Mouse (Mus musculus): ENCODE measurements around the gene Nepn. TPM values are rescaled to one million over a fixed set of nuclear protein-coding genes. Genes with fewer than 3 reads are reported as not detected.

Gene Nepn
- polyA plus RNA-seq, 1 experiment from 2014 or later, result not detected

DNA sequence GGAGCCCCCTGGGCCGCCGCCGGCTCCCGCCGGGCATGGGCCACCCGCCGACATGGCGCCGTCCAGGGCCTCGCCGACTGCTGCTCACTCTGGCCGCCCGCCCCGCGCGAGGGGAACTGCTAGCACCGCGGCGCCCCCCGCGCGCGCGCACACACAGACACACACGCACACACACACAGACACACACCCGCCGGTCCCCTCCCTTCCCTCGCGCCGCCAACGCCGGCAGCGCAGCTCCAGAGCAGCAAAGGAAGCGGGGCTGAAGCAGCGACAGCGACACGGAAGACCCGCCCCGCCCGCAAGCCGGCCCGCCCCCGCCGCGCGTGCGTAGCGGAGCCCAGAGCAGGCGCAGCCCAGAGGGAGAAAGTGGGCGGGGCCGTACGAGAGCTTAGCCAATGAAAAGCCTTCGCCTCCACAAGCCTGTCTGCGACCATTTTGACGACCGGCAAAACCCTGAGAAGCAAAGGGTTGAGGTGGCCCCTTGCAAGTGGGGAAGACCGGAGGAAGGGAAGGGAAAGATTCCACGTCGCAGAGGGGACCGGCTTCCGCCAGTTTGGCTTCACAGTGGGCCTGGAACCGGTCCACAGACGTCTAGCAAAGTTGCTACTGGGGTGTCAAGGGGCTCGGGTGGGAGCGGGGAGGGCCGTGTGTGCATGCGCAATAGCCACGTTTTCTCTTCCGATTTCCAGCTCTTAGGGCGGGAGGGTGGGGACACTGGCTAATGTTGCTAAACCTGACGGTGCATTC, 6.8 kb upstream of the Nepn start, which contains the start of gene Gopc:
TSS of gene Gopc (minus strand) at position 280 of the 747 bp plus-strand sequence.
- H3K4me1 ChIP-seq, result peaks cover 5% of the 10 kb centered on the region; the same call in 1 of the 2 replicates
- under 1% methylated on average over 60 of the region's 71 CpGs for WGBS
- no peaks in the 10 kb centered on the region for H3K27me3 ChIP-seq

GRCm38 (mm10) chr10:52383022-52383421, 5.8 kb upstream of the Nepn start:
- Histone ChIP-seq H3K9me3 (no peaks in the 10 kb centered on the region), H3K4me3 (peak overlapping the region; percentile 85), H3K36me3 (no peaks in the 10 kb centered on the region), H3K27me3 (no peaks in the 10 kb centered on the region), H3K27ac (0 out of 2 replicates have a peak overlapping the region, but pooled peaks have one; percentile 97), H3K4me2 (peak overlapping the region; percentile 76), H3K9ac (peak overlapping the region; percentile 90; the same call in 1 of the 2 replicates), H3K4me1 (peaks cover 5% of the 10 kb centered on the region; the same call in 1 of the 2 replicates)
- no peak for ATAC-seq (ENCODE audit: insufficient number of reproducible peaks, insufficient read depth, low FRiP score, low TSS enrichment, low read depth)
- 71% methylated on average over 6 of the region's 6 CpGs for WGBS

More for the DNA sequence above, 6.8 kb upstream of the Nepn start, which contains the start of gene Gopc:
- ATAC-seq (ENCODE audit: insufficient number of reproducible peaks, insufficient read depth, low FRiP score, low TSS enrichment, low read depth), result peak; percentile 99
- peak within 1 kb of the TSS; percentile 97 for H3K27ac ChIP-seq
- peak within 1 kb of the TSS; percentile 90 for H3K9ac ChIP-seq
- peak within 1 kb of the TSS; percentile 85 for H3K4me3 ChIP-seq
- H3K36me3 ChIP-seq, result no peaks in the 10 kb centered on the region
- H3K9me3 ChIP-seq, result no peaks in the 10 kb centered on the region
- peak within 1 kb of the TSS; percentile 76 for H3K4me2 ChIP-seq

- Histone ChIP-seq H3K9me3 (no peaks in the 10 kb centered on the region), H3K27ac (no peak overlapping the region), H3K4me1 (peaks cover 5% of the 10 kb centered on the region; the same call in 1 of the 2 replicates), H3K27me3 (no peaks in the 10 kb centered on the region), H3K4me2 (no peak overlapping the region), H3K4me3 (no peak overlapping the region), H3K9ac (no peak overlapping the region), H3K36me3 (no peaks in the 10 kb centered on the region)
- 95% methylated on average over 1 of the region's 1 CpGs for WGBS
- ATAC-seq (ENCODE audit: insufficient number of reproducible peaks, insufficient read depth, low FRiP score, low TSS enrichment, low read depth), result no peak
These were observed 5.2 kb upstream of the Nepn start for GRCm38 (mm10) chr10:52383522-52383921.

GRCm38 (mm10) chr10:52384823-52385610, 3.8 kb upstream of the Nepn start:
- H3K9ac ChIP-seq, result no peak overlapping the region
- H3K4me1 ChIP-seq, result peaks cover 17% of the 10 kb centered on the region
- H3K27ac ChIP-seq, result no peak overlapping the region
- no peaks in the 10 kb centered on the region for H3K9me3 ChIP-seq
- ATAC-seq (ENCODE audit: insufficient number of reproducible peaks, insufficient read depth, low FRiP score, low TSS enrichment, low read depth), result no peak
- H3K4me2 ChIP-seq, result no peak overlapping the region
- 49% methylated on average over 8 of the region's 8 CpGs for WGBS
- no peaks in the 10 kb centered on the region for H3K36me3 ChIP-seq
- H3K27me3 ChIP-seq, result no peaks in the 10 kb centered on the region
- H3K4me3 ChIP-seq, result no peak overlapping the region

GRCm38 (mm10) chr10:52387192-52387591, 1.6 kb upstream of the Nepn start:
- H3K4me1 ChIP-seq, result peaks cover 17% of the 10 kb centered on the region
- ATAC-seq (ENCODE audit: insufficient number of reproducible peaks, insufficient read depth, low FRiP score, low TSS enrichment, low read depth), result no peak

GRCm38 (mm10) chr10:52389438-52389837, 666 bp downstream of the Nepn start:
- Histone ChIP-seq H3K9ac (no peak overlapping the region), H3K9me3 (no peaks in the 10 kb centered on the region), H3K36me3 (no peaks in the 10 kb centered on the region), H3K27ac (no peak overlapping the region), H3K4me3 (no peak overlapping the region), H3K4me2 (no peak overlapping the region), H3K4me1 (peaks cover 12% of the 10 kb centered on the region), H3K27me3 (no peaks in the 10 kb centered on the region)
- ATAC-seq (ENCODE audit: insufficient number of reproducible peaks, insufficient read depth, low FRiP score, low TSS enrichment, low read depth), result no peak
- WGBS, result 30% methylated on average over 3 of the region's 3 CpGs

More at GRCm38 (mm10) chr10:52387192-52387591, 1.6 kb upstream of the Nepn start:
- Histone ChIP-seq H3K9ac (no peak overlapping the region), H3K36me3 (no peaks in the 10 kb centered on the region), H3K27me3 (no peaks in the 10 kb centered on the region), H3K27ac (no peak overlapping the region), H3K9me3 (no peaks in the 10 kb centered on the region), H3K4me3 (no peak overlapping the region), H3K4me2 (no peak overlapping the region)
- 79% methylated on average over 4 of the region's 4 CpGs for WGBS

DNA sequence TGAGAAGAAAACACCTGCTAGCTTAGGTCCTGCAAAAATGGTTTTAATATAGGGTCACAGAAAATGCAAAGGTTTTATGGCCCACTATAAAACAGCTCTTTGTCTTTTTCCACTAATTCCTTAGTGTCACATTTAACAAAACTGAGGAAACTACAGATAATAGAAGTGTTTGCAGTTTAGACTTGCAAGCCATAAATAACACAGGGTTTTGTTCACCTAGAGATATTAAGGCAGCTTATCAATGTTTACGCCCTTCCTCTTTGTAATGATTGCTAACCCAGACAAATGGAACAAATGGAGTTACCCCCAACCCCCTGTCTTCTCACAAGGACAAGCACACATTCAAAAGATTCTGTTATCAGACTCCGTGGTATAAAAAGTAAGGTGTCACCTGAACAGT, 2.4 kb downstream of the Nepn start:
- 88% methylated on average over 2 of the region's 2 CpGs for WGBS
- Histone ChIP-seq H3K27ac (no peak overlapping the region), H3K27me3 (no peaks in the 10 kb centered on the region), H3K9me3 (no peaks in the 10 kb centered on the region), H3K36me3 (no peaks in the 10 kb centered on the region), H3K9ac (no peak overlapping the region), H3K4me3 (no peak overlapping the region), H3K4me1 (peaks cover 12% of the 10 kb centered on the region), H3K4me2 (no peak overlapping the region)
- no peak for ATAC-seq (ENCODE audit: insufficient number of reproducible peaks, insufficient read depth, low FRiP score, low TSS enrichment, low read depth)

DNA sequence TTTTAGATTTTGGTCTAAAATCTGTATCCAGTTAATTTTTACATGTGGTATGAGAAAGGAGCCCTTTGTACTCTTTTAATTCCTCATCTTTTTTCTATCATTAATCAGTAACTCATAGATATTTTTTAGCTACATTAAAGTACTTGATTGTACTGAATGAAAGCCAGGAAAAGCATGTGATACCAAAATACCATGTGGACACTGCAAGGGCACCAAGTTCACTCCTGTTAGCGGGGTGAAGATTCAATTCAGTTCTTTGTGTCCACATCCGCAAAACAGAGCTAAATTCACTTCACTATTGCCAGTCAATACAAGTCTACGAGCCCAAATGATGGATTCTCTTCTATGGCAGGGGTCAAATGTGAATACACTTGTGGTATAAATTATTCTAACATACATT, 7.9 kb downstream of the Nepn start:
- H3K36me3 ChIP-seq, result no peaks in the 10 kb centered on the region
- no peak overlapping the region for H3K4me2 ChIP-seq
- H3K4me1 ChIP-seq, result 0 out of 2 replicates have a peak, but pooled peaks cover 4% of the 10 kb centered on the region
- ATAC-seq (ENCODE audit: insufficient number of reproducible peaks, insufficient read depth, low FRiP score, low TSS enrichment, low read depth), result no peak
- no peaks in the 10 kb centered on the region for H3K9me3 ChIP-seq
- no peaks in the 10 kb centered on the region for H3K27me3 ChIP-seq
- WGBS, result 89% methylated on average over 3 of the region's 3 CpGs
- no peak overlapping the region for H3K4me3 ChIP-seq
- H3K9ac ChIP-seq, result no peak overlapping the region
- H3K27ac ChIP-seq, result no peak overlapping the region

DNA sequence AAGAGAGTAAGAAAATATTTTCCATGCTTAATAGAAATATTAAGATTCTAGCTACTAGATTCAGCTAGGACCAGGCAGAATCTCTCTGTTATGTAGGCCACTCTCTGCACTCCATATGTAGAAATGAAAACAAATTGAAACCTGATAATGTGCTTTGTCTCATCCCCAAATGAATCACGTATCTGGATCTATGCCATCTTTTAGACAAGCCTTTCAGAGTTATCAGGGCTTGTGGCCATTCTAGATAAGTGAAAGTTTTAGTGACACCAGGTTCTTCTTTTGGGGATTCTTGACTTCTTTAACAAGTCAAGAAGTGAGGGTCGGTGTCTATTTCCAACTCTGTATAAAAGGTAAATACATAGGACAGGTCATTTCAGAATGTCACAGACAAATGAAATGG, 9.9 kb downstream of the Nepn start:
- WGBS, result 74% methylated on average over 2 of the region's 2 CpGs
- no peak overlapping the region for H3K4me2 ChIP-seq
- 0 out of 2 replicates have a peak, but pooled peaks cover 4% of the 10 kb centered on the region for H3K4me1 ChIP-seq
- no peaks in the 10 kb centered on the region for H3K27me3 ChIP-seq
- no peaks in the 10 kb centered on the region for H3K9me3 ChIP-seq
- no peak overlapping the region for H3K27ac ChIP-seq
- ATAC-seq (ENCODE audit: insufficient number of reproducible peaks, insufficient read depth, low FRiP score, low TSS enrichment, low read depth), result no peak
- no peaks in the 10 kb centered on the region for H3K36me3 ChIP-seq
- H3K9ac ChIP-seq, result no peak overlapping the region
- H3K4me3 ChIP-seq, result no peak overlapping the region

DNA sequence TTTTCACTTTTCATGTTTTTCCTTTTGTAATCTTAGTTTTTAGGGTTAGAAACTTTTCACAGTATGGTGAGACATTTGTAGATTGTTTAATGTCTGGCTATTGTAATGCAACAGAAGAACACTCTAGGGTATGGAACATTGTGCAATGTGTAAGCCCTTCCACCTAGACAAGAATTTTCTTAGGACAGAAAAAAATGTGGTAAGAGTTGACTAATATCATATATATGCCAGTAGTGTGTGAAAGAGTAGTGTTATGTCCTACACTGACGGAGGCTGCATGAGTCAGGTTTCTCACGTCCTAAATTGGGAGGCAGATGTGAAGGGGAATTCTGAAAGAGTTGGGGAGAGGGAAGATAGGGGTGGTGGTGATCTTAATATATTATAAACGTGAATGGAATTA, 10.9 kb downstream of the Nepn start:
- no peak for ATAC-seq (ENCODE audit: insufficient number of reproducible peaks, insufficient read depth, low FRiP score, low TSS enrichment, low read depth)
- Histone ChIP-seq H3K9me3 (no peaks in the 10 kb centered on the region), H3K36me3 (no peaks in the 10 kb centered on the region), H3K4me2 (no peak overlapping the region), H3K27me3 (no peaks in the 10 kb centered on the region), H3K4me3 (no peak overlapping the region), H3K27ac (no peak overlapping the region), H3K4me1 (0 out of 2 replicates have a peak, but pooled peaks cover 4% of the 10 kb centered on the region), H3K9ac (no peak overlapping the region)
- WGBS, result 63% methylated on average over 3 of the region's 3 CpGs

DNA sequence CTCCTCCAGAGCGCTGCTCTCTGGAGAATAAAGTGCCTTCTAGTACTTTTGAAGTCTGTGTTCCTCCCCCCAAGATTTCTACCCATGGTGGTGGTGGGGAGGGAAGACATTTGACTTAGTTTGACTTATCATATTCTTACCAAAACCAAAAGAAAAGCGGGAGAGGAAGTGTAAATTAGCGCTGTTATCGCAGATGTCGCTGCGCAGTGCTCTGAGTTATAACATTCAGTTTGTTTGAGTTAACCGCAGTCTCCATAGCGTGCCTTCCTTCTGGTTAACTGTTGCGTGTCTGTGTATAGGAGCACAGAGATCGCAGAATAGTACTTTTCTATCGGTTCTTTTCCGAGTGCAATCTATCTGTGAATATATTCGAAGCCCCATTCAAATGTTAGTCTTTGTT, 16.4 kb downstream of the Nepn start:
- Histone ChIP-seq H3K4me1 (0 out of 2 replicates have a peak, but pooled peaks cover 4% of the 10 kb centered on the region), H3K4me2 (no peak overlapping the region), H3K9ac (no peak overlapping the region), H3K27me3 (no peaks in the 10 kb centered on the region), H3K4me3 (no peak overlapping the region), H3K9me3 (no peaks in the 10 kb centered on the region), H3K27ac (no peak overlapping the region), H3K36me3 (no peaks in the 10 kb centered on the region)
- no peak for ATAC-seq (ENCODE audit: insufficient number of reproducible peaks, insufficient read depth, low FRiP score, low TSS enrichment, low read depth)
- 87% methylated on average over 13 of the region's 13 CpGs for WGBS
